Mouse (Mus musculus) hindbrain, embryonic 14.5 days (tissue): Measurements from ENCODE around the gene Ifih1. TPM values are rescaled to one million over a fixed set of nuclear protein-coding genes. Genes with fewer than 3 reads are reported as not detected.

Source experiments
- ATAC-seq: fragments of 200-750 bp; cut with Nextera tagmentation; 2 replicates; pipeline ENCODE4 v1.8.0; 2017; ENCODE audit warnings: moderate number of reproducible peaks, mild to moderate bottlenecking, moderate TSS enrichment, moderate library complexity; ENCODE audit not compliant: low FRiP score
- DNase-seq: peaks from one replicate; pipeline ENCODE4 v3.0.0-alpha.2; 2015; ENCODE audit warnings: low spot score
- H3K27ac ChIP-seq: fragments of 300-500 bp; sonication (generic); 2 replicates; pipeline ENCODE4 v1.5.1; 2014; ENCODE audit warnings: mild to moderate bottlenecking, moderate library complexity
- H3K27me3 ChIP-seq: fragments of 300-500 bp; sonication (generic); 2 replicates; pipeline ENCODE4 v1.6.1; 2014; ENCODE audit warnings: mild to moderate bottlenecking, low read length, mixed read lengths; ENCODE audit not compliant: control insufficient read depth, insufficient read depth
- H3K36me3 ChIP-seq: fragments of 300-500 bp; sonication (generic); replicated peaks from 2 replicates; pipeline ENCODE4 v1.6.1; 2014; ENCODE audit not compliant: control insufficient read depth, insufficient read depth
- H3K4me1 ChIP-seq: fragments of 300-500 bp; sonication (generic); replicated peaks from 2 replicates; pipeline ENCODE4 v1.6.1; 2014; ENCODE audit warnings: antibody characterized with exemption, low read length, mixed read lengths; ENCODE audit not compliant: control insufficient read depth, insufficient read depth
- H3K4me2 ChIP-seq: fragments of 300-500 bp; sonication (generic); replicated peaks from 2 replicates; pipeline ENCODE4 v1.6.1; 2014; ENCODE audit warnings: mild to moderate bottlenecking, moderate library complexity
- H3K4me3 ChIP-seq: fragments of 300-500 bp; sonication (generic); replicated peaks from 2 replicates; pipeline ENCODE4 v1.5.1; 2014; ENCODE audit warnings: mild to moderate bottlenecking, low read length
- H3K9ac ChIP-seq: fragments of 300-500 bp; sonication (generic); 2 replicates; pipeline ENCODE4 v1.6.1; 2014
- H3K9me3 ChIP-seq: fragments of 300-500 bp; sonication (generic); 2 replicates; pipeline ENCODE4 v1.6.1; 2016; ENCODE audit warnings: low read length; ENCODE audit not compliant: control insufficient read depth
- WGBS: fragments of 180-500 bp; shearing (Covaris S2); extraction: QIAGEN DNeasy Blood & Tissue Kit; methylation state at CpG from one replicate; pipeline ENCODE4 v1.1.7; 2014; 5-methylcytosine and 5-hydroxymethylcytosine counted together
- polyA plus RNA-seq: library from polyadenylated mRNA; unstranded; fragments of >200 nt; fragmentation: Nextera tagmentation; extraction: Ambion mirVana; gene quantifications from 2 replicates; pipeline ENCODE4 v1.2.1, GENCODE M21; 2014

Gene Ifih1
- 2.1 and 2.2 TPM in 2 replicates for polyA plus RNA-seq

DNA sequence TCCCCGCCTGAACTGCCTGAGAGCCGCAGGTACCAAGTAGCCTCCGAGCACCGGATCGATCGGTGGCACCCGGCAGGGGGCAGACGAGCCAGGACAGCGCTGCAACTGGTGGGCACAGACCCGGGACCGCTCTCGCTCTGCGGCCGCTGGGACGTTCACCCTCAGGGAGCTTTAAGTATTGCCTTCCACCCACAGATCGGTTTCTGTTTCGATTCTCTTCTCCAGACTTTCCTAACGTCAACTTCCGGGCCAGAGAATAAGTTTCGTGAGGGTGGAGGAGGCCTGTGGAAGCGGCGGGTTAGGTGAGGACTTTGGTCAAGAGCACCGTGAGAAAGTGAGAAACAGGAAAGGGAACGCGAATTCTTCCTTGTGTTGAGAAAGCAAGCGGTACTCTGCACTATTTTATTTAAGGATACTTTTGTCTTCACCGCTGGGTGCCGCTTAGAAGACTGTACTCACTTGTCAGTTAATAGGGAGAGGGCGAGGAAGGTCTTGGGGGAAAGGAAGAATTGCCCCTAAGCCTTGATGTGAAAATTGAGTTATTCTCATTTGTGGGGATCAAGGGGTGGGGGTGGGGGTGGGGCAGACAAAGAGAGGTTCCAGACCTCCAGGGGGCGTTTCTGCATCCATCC, at the start of gene Ifih1:
TSS of gene Ifih1 (minus strand) at position 242 of the 632 bp plus-strand sequence.
- peaks cover 15% of the 10 kb centered on the region; the same call in 1 of the 2 replicates for H3K27me3 ChIP-seq
- peak; percentile 84 for ATAC-seq
- under 1% methylated on average over 30 of the region's 30 CpGs for WGBS
- no peaks in the 10 kb centered on the region for H3K9me3 ChIP-seq
- peak; percentile 53 for DNase-seq
- 0 out of 2 replicates have a peak, but pooled peaks cover 4% of the 10 kb centered on the region for H3K4me1 ChIP-seq
- peak within 1 kb of the TSS; percentile 43 for H3K4me3 ChIP-seq
- H3K9ac ChIP-seq: peak within 1 kb of the TSS; percentile 47
- no peaks in the 10 kb centered on the region for H3K36me3 ChIP-seq
- H3K4me2 ChIP-seq: peak within 1 kb of the TSS; percentile 80
- no peak within 1 kb of the TSS for H3K27ac ChIP-seq

DNA sequence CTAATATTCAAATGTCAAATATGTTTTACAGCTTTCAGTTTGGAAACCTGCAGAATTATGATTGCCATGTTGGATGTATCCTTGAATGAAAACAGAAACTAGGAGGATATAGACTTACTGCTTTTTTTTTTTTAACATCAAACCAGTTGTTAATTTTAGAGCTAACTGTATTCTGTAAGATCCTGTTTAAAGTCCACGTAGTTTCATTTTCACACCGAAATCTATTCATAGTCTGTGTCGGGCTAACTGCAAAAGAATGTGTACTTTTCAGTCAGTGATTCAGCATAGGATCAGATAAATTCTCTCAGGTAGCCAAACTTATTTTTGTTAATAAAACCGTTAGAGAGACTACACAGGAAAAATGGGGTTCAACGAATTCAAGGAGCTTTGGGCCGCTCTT, 39.9 kb upstream of the Ifih1 start:
- no peak for ATAC-seq
- no peak for DNase-seq
- Histone ChIP-seq H3K4me1 (no peaks in the 10 kb centered on the region), H3K27me3 (no peaks in the 10 kb centered on the region), H3K9me3 (no peaks in the 10 kb centered on the region), H3K9ac (no peak overlapping the region), H3K4me3 (no peak overlapping the region), H3K27ac (no peak overlapping the region), H3K4me2 (no peak overlapping the region), H3K36me3 (no peaks in the 10 kb centered on the region)
- 92% methylated on average over 6 of the region's 6 CpGs for WGBS

DNA sequence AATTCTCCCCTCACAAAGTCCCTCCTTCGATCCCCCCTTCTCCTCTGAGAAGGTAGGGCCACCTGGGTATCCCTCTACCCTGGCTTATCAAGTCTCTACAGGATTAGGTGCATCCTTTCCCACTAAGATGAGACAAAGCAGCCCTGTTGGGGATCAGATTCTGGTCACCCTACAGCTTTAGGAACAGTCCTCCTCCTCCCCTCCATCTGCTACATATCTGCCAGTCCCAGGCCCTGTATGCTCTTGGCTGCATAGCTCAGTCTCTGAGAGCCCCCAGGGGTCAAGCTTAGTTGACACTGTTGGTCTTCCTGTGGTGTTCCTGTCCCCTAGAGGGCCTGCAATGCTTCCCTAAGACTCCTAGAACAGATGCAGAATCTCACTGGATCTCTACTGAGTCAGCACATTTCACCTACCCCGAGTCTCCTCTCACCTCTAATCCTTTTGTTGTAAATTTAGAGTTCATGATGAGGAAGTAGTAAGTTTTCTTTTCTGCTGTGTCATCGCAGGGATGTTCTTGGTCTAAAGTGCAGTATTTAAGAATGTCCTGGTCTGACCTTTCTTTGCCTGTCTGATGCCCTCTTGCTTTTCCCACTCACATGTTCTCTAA, 39.0 kb upstream of the Ifih1 start:
- ATAC-seq (no peak), DNase-seq (no peak)
- Histone ChIP-seq H3K4me3 (no peak overlapping the region), H3K27ac (no peak overlapping the region), H3K4me1 (no peaks in the 10 kb centered on the region), H3K36me3 (no peaks in the 10 kb centered on the region), H3K9me3 (no peaks in the 10 kb centered on the region), H3K4me2 (no peak overlapping the region), H3K9ac (no peak overlapping the region), H3K27me3 (no peaks in the 10 kb centered on the region)
- WGBS: 73% methylated on average over 3 of the region's 3 CpGs

GRCm38 (mm10) chr2:62681667-62682066, 35.6 kb upstream of the Ifih1 start:
- 74% methylated on average over 8 of the region's 8 CpGs for WGBS

GRCm38 (mm10) chr2:62672788-62673187, 26.7 kb upstream of the Ifih1 start:
- no peak for ATAC-seq
- no peak overlapping the region for H3K4me3 ChIP-seq
- no peak overlapping the region for H3K9ac ChIP-seq
- H3K27me3 ChIP-seq: no peaks in the 10 kb centered on the region
- no peaks in the 10 kb centered on the region for H3K4me1 ChIP-seq
- H3K36me3 ChIP-seq: no peaks in the 10 kb centered on the region
- no peak overlapping the region for H3K27ac ChIP-seq
- no peak for DNase-seq
- 91% methylated on average over 5 of the region's 5 CpGs for WGBS
- H3K9me3 ChIP-seq: no peaks in the 10 kb centered on the region
- H3K4me2 ChIP-seq: no peak overlapping the region

More at GRCm38 (mm10) chr2:62681667-62682066, 35.6 kb upstream of the Ifih1 start:
- Histone ChIP-seq H3K9ac (no peak overlapping the region), H3K4me3 (no peak overlapping the region), H3K27ac (no peak overlapping the region), H3K4me2 (no peak overlapping the region), H3K27me3 (no peaks in the 10 kb centered on the region), H3K9me3 (no peaks in the 10 kb centered on the region), H3K4me1 (no peaks in the 10 kb centered on the region), H3K36me3 (no peaks in the 10 kb centered on the region)
- no peak for DNase-seq
- ATAC-seq: no peak

DNA sequence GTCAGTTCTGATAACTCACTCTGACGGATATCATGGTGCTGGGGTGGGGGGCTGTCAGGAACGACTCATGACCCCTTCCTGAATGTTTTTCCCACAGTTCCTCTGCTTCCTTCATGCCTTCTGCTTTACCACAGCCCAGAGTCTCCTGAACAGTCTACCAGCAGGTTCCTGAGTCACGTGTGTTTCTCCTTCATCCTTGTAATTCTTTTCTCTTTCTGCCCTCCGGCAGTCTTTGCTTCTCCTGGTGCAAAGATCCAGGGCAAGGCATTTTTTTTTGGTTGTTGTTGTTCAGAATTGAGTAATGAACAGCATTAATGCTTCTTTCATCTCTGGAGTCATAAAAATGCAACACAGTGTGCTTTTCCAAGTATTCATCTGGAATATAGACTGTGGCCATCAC, 24.7 kb upstream of the Ifih1 start:
- H3K36me3 ChIP-seq: no peaks in the 10 kb centered on the region
- H3K9me3 ChIP-seq: no peaks in the 10 kb centered on the region
- no peak overlapping the region for H3K9ac ChIP-seq
- DNase-seq: no peak
- no peak overlapping the region for H3K4me3 ChIP-seq
- H3K4me2 ChIP-seq: no peak overlapping the region
- no peaks in the 10 kb centered on the region for H3K27me3 ChIP-seq
- no peaks in the 10 kb centered on the region for H3K4me1 ChIP-seq
- no peak overlapping the region for H3K27ac ChIP-seq
- 88% methylated on average over 4 of the region's 4 CpGs for WGBS
- no peak for ATAC-seq

DNA sequence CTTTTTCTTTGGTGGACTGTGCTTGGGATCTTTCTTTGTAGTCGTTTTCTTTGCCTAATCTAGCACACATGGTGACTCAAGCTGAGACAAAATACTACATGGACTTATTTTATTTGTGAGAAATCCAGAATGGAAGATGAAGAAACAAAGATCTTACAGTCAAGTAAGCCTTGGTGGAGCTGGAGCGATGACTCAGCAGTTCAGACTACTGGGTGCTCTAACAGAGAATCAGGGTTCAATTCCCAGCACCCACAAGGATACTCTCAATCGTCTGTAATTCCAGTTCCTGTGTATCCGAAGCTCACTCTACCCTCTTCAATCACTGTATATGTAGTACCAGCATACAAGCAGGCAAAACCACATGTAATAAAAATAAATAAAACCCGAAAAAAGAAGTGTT, 24.2 kb upstream of the Ifih1 start:
- DNase-seq (no peak), ATAC-seq (no peak)
- no peak overlapping the region for H3K4me2 ChIP-seq
- 88% methylated on average over 5 of the region's 5 CpGs for WGBS
- H3K27me3 ChIP-seq: no peaks in the 10 kb centered on the region
- no peaks in the 10 kb centered on the region for H3K36me3 ChIP-seq
- H3K4me1 ChIP-seq: no peaks in the 10 kb centered on the region
- H3K27ac ChIP-seq: no peak overlapping the region
- H3K9me3 ChIP-seq: no peaks in the 10 kb centered on the region
- no peak overlapping the region for H3K4me3 ChIP-seq
- H3K9ac ChIP-seq: no peak overlapping the region

DNA sequence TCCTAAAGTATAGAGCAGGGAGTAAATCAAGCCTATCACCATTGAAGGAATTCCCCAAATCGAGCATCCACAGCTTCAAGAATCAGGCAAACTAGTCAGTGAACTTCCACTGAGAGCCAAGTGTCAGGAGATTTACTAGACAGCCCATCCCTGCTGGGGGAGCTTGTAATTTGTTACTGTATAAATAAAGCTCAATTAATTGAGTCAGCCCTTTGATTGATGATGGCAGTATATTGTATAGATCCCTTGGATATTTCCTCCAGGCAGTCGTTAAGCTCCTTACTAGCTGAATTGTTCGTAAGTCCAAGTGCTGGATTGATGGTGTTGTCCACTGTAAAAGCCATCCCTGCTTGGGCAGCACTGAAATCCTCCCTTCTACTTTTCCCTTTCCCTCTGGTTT, 23.8 kb upstream of the Ifih1 start:
- DNase-seq (no peak), ATAC-seq (no peak)
- 61% methylated on average over 3 of the region's 3 CpGs for WGBS

DNA sequence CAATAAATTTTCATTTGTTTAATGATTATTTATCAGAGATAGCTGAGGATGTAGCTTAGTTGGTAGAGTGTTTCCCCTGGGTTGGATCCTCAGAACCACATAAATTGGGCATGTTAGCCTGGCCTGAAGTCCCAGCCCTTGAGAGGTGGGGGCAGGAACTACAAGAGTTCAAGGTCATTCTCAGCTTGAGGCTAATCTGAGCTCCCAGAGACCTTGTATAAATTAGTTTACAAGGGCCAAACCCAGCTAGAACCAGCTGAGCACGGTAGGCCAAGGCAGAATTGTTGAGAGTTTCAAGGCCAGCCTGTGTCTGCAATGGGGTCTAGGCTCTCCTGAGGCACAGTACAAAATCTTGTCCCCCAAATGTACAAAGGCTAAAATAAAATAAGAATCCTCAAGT, 19.5 kb upstream of the Ifih1 start:
- Histone ChIP-seq H3K27me3 (no peaks in the 10 kb centered on the region), H3K36me3 (no peaks in the 10 kb centered on the region), H3K4me1 (no peaks in the 10 kb centered on the region), H3K9me3 (no peaks in the 10 kb centered on the region), H3K27ac (no peak overlapping the region), H3K9ac (no peak overlapping the region), H3K4me3 (no peak overlapping the region), H3K4me2 (no peak overlapping the region)
- DNase-seq (no peak), ATAC-seq (no peak)
- 48% methylated on average over 1 of the region's 1 CpGs for WGBS

More for the DNA sequence above, 23.8 kb upstream of the Ifih1 start:
- no peak overlapping the region for H3K4me3 ChIP-seq
- H3K9me3 ChIP-seq: no peaks in the 10 kb centered on the region
- no peak overlapping the region for H3K4me2 ChIP-seq
- H3K9ac ChIP-seq: no peak overlapping the region
- H3K36me3 ChIP-seq: no peaks in the 10 kb centered on the region
- no peak overlapping the region for H3K27ac ChIP-seq
- H3K4me1 ChIP-seq: no peaks in the 10 kb centered on the region
- no peaks in the 10 kb centered on the region for H3K27me3 ChIP-seq
